Mouse (Mus musculus): ENCODE results near the gene Rpl7l1. TPM values are rescaled to one million over a fixed set of nuclear protein-coding genes. Genes with fewer than 3 reads are reported as not detected.
A peak's percentile ranks its signal among the peaks of the same experiment; 100 is the strongest.
"Not testable (repeated sequence)": the region's sequence is repeated elsewhere in the genome, so short reads cannot be mapped to it uniquely, and the experiment has no call there.

The Rpl7l1 gene
- polyA plus RNA-seq, 1 experiment from 2014 or later: 196 TPM

DNA sequence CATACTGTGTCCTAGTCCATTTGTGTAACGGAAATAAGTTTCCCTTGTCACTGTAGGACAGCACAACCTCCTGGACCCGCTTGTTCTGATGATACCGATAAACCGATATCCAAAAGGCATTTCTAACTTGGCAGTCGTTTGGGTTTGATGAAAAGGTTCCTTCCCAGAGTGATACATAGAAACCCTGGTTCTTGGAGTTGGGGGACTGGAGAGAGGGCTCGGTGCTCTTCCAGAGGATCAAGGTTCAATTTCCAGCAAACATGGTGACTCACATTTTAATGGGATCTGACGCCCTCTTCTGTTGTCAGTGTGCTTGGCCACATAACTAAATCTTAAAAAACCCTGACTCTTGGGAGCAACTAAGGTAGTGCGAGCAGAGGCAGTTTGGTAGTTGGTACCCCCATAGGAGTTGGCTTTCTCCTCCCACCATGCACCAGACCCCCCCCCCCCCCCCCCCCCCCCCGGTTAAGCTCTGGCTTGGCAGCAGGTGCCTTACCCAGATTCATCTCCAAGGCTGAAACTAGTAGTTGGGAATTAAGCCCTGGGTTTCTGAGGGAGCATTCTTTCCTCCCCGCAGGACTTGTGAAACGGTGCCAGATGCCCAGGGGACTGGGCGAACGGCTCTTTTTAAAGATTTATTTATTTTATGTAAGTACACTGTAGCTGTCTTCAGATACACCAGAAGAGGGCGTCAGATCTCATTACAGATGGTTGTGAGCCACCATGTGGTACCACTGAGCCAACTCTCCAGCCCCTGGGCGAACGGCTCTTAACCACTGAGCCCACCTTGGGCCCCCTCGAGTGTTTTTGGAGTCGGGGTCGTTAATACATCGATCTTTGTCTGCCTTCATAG is 9.0 kb downstream of the Rpl7l1 start:
- DNase-seq (ENCODE audit: low spot score): peak; percentile 39
- Histone ChIP-seq H3K4me2 (ENCODE audit: low read depth, severe bottlenecking) (peak overlapping the region; percentile 88), H3K4me1 (ENCODE audit: control insufficient read depth, insufficient read depth, low read length) (0 out of 2 replicates have a peak, but pooled peaks cover 6% of the 10 kb centered on the region), H3K4me3 (ENCODE audit: low read depth, low read length) (peak overlapping the region; percentile 85), H3K36me3 (ENCODE audit: control insufficient read depth, insufficient read depth, low read length) (peaks cover 19% of the 10 kb centered on the region), H3K9ac (ENCODE audit: low read length) (peak overlapping the region; percentile 79), H3K27me3 (ENCODE audit: control insufficient read depth, insufficient read depth, low read length) (no peaks in the 10 kb centered on the region), H3K9me3 (ENCODE audit: control insufficient read depth, low read length) (no peaks in the 10 kb centered on the region), H3K27ac (replicated peaks; ENCODE audit: low read depth, low read length) (no peak overlapping the region)
- ATAC-seq (ENCODE audit: insufficient number of reproducible peaks, low FRiP score, low TSS enrichment, low read depth): no peak
- WGBS: 11% methylated on average over 19 of the region's 20 CpGs

DNA sequence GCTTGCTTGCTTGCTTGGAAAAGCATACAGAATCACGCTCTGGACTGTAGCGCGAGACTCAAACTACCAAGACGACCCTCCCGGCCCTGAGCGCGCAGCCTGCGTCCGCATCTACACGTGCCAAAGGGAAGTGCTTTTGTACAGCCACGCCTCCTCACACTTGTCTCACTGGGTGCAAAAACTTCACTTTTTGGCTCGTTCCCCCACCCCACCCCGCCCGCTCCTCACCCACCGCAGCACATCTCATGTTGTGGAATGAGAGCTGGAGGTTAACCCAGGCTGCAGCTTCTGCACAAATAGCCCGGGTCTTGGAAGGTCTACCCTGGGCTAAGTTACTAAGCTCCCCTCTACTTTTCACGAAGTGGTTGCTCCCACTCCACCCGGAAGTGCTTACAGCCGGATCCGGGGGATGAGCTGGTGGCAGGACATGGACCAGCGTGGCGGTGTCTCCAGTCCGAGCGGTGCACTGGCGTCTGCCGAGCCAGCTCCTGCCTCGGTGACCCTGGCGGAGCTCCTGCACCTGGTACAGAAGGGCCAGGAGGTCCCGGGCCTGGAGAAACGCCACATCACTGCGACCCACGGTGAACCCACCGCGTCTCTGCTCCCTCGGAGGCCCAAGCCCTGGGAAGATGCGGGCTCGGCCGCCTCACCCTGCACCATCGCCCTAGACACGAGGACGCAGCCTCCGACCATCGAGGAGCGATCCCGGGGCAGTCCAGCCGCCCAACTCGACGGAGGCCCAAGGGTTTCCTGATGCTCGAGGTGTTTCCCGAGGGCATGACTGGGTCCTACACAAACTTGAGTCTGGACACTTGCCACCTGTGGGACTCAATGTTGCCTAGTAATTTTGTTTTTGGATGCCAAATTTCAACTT is 9.8 kb downstream of the Rpl7l1 start, which contains the start of gene 2310039H08Rik:
TSS of gene 2310039H08Rik (plus strand) at position 232 of the 874 bp plus-strand sequence.
- Histone ChIP-seq H3K27ac (replicated peaks; ENCODE audit: low read depth, low read length) (peak within 1 kb of the TSS; percentile 70), H3K9me3 (ENCODE audit: control insufficient read depth, low read length) (no peaks in the 10 kb centered on the region), H3K36me3 (ENCODE audit: control insufficient read depth, insufficient read depth, low read length) (peaks cover 12% of the 10 kb centered on the region), H3K9ac (ENCODE audit: low read length) (peak within 1 kb of the TSS; percentile 79), H3K4me1 (ENCODE audit: control insufficient read depth, insufficient read depth, low read length) (peaks cover 11% of the 10 kb centered on the region; the same call in 1 of the 2 replicates), H3K4me2 (ENCODE audit: low read depth, severe bottlenecking) (peak within 1 kb of the TSS; percentile 88), H3K4me3 (ENCODE audit: low read depth, low read length) (peak within 1 kb of the TSS; percentile 85), H3K27me3 (ENCODE audit: control insufficient read depth, insufficient read depth, low read length) (no peaks in the 10 kb centered on the region)
- ATAC-seq (ENCODE audit: insufficient number of reproducible peaks, low FRiP score, low TSS enrichment, low read depth) (peak; percentile 77), DNase-seq (ENCODE audit: low spot score) (peak; percentile 85)
- under 1% methylated on average over 50 of the region's 50 CpGs for WGBS

DNA sequence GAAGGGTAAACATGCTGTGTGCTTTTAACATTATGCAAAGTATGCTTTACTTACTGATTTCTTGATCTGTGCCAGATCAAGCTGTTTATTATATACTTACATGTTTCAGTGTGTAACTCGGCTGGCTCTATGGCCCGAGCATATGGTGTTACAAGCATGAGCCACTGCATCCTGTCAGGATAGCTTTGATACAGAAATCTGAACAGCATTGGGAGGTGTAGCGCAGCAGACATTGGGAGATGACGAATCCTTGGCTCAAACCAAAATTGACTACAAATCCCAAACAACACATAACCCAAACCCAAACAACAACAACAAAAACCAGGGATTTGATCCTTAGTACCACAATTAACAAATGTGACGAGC is 10.5 kb downstream of the Rpl7l1 start:
- H3K4me3 ChIP-seq (ENCODE audit: low read depth, low read length): peak overlapping the region; percentile 85
- DNase-seq (ENCODE audit: low spot score) (no peak), ATAC-seq (ENCODE audit: insufficient number of reproducible peaks, low FRiP score, low TSS enrichment, low read depth) (no peak)
- H3K4me2 ChIP-seq (ENCODE audit: low read depth, severe bottlenecking): peak overlapping the region; percentile 88
- WGBS: 12% methylated on average over 5 of the region's 5 CpGs
- H3K4me1 ChIP-seq (ENCODE audit: control insufficient read depth, insufficient read depth, low read length): peaks cover 11% of the 10 kb centered on the region; the same call in 1 of the 2 replicates
- H3K9ac ChIP-seq (ENCODE audit: low read length): peak overlapping the region; percentile 41; the same call in 1 of the 2 replicates
- no peak overlapping the region for H3K27ac ChIP-seq (replicated peaks; ENCODE audit: low read depth, low read length)
- H3K36me3 ChIP-seq (ENCODE audit: control insufficient read depth, insufficient read depth, low read length): peaks cover 8% of the 10 kb centered on the region
- H3K9me3 ChIP-seq (ENCODE audit: control insufficient read depth, low read length): no peaks in the 10 kb centered on the region
- H3K27me3 ChIP-seq (ENCODE audit: control insufficient read depth, insufficient read depth, low read length): no peaks in the 10 kb centered on the region

DNA sequence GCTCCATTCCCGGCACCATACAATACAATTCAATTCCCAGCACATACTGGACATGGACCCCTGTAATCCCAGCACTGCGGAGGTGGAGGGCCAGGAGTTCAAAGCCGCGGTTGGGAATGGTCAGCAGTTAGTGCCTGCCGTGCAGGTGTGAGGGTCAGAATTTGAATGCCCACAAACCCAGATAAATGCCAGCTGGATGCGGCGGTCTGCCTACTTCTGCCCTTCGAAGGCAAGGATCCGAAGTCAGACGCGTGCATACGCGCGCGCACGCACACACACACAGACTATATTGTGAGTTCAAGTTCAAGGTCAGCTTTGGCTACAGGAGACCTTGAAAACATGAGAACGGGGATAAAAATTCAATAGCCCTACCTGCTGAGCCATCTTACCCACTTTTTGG is 10.9 kb downstream of the Rpl7l1 start:
- WGBS: 64% methylated on average over 17 of the region's 17 CpGs
- DNase-seq (ENCODE audit: low spot score) (no peak), ATAC-seq (ENCODE audit: insufficient number of reproducible peaks, low FRiP score, low TSS enrichment, low read depth) (no peak)
- no peak overlapping the region for H3K9ac ChIP-seq (ENCODE audit: low read length)
- peak overlapping the region; percentile 85 for H3K4me3 ChIP-seq (ENCODE audit: low read depth, low read length)
- H3K9me3 ChIP-seq (ENCODE audit: control insufficient read depth, low read length): no peaks in the 10 kb centered on the region
- H3K4me2 ChIP-seq (ENCODE audit: low read depth, severe bottlenecking): peak overlapping the region; percentile 88
- H3K27ac ChIP-seq (replicated peaks; ENCODE audit: low read depth, low read length): no peak overlapping the region
- H3K27me3 ChIP-seq (ENCODE audit: control insufficient read depth, insufficient read depth, low read length): no peaks in the 10 kb centered on the region
- H3K4me1 ChIP-seq (ENCODE audit: control insufficient read depth, insufficient read depth, low read length): peaks cover 11% of the 10 kb centered on the region; the same call in 1 of the 2 replicates
- peaks cover 8% of the 10 kb centered on the region for H3K36me3 ChIP-seq (ENCODE audit: control insufficient read depth, insufficient read depth, low read length)

DNA sequence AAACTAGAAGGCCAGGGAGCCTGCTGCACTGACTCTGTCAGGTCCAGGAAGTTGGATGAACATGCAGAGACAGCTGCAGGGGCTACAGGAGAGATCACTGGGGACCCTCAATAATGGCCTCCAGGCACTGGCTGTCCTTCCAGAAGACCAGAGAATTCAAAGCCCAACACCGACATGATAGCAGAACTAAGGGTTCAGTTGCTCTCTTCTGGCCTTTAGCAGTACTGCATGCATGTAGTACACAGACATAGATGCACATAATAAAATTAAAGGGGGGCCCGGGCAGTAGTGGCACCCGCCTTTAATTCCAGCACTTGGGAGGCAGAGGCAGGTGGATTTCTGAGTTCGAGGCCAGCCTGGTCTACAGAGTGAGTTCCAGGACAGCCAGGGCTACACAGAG is 11.4 kb downstream of the Rpl7l1 start:
- H3K27me3 ChIP-seq (ENCODE audit: control insufficient read depth, insufficient read depth, low read length): no peaks in the 10 kb centered on the region
- peaks cover 11% of the 10 kb centered on the region; the same call in 1 of the 2 replicates for H3K4me1 ChIP-seq (ENCODE audit: control insufficient read depth, insufficient read depth, low read length)
- ATAC-seq (ENCODE audit: insufficient number of reproducible peaks, low FRiP score, low TSS enrichment, low read depth): no peak
- H3K4me2 ChIP-seq (ENCODE audit: low read depth, severe bottlenecking): no peak overlapping the region
- peaks cover 4% of the 10 kb centered on the region for H3K36me3 ChIP-seq (ENCODE audit: control insufficient read depth, insufficient read depth, low read length)
- 77% methylated on average over 4 of the region's 4 CpGs for WGBS
- H3K9ac ChIP-seq (ENCODE audit: low read length): no peak overlapping the region
- no peak for DNase-seq (ENCODE audit: low spot score)
- H3K27ac ChIP-seq (replicated peaks; ENCODE audit: low read depth, low read length): no peak overlapping the region
- no peak overlapping the region for H3K4me3 ChIP-seq (ENCODE audit: low read depth, low read length)
- no peaks in the 10 kb centered on the region for H3K9me3 ChIP-seq (ENCODE audit: control insufficient read depth, low read length)

DNA sequence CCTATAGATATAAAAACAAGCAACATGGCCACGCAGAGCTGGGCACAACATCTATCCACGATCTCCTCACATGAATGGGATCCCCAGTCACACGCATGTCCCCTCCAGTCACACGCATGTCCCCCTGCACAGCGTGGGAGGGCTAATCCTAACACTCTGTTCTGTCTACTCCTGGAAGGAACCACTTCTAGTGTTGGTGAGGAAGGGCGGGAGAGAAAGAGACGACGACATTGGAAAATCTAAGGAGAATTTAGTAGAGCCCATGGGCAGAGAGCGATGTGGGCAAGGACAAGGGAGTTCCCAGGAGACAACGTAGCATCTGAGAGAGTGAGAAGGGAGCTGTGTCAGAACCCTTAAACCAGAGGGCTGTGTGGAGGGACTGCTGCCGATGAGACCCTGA is 11.9 kb downstream of the Rpl7l1 start:
- no peak overlapping the region for H3K9ac ChIP-seq (ENCODE audit: low read length)
- H3K9me3 ChIP-seq (ENCODE audit: control insufficient read depth, low read length): no peaks in the 10 kb centered on the region
- H3K36me3 ChIP-seq (ENCODE audit: control insufficient read depth, insufficient read depth, low read length): 0 out of 2 replicates have a peak, but pooled peaks cover 2% of the 10 kb centered on the region
- no peak overlapping the region for H3K27ac ChIP-seq (replicated peaks; ENCODE audit: low read depth, low read length)
- no peaks in the 10 kb centered on the region for H3K27me3 ChIP-seq (ENCODE audit: control insufficient read depth, insufficient read depth, low read length)
- no peak overlapping the region for H3K4me2 ChIP-seq (ENCODE audit: low read depth, severe bottlenecking)
- DNase-seq (ENCODE audit: low spot score) (no peak), ATAC-seq (ENCODE audit: insufficient number of reproducible peaks, low FRiP score, low TSS enrichment, low read depth) (no peak)
- peaks cover 11% of the 10 kb centered on the region; the same call in 1 of the 2 replicates for H3K4me1 ChIP-seq (ENCODE audit: control insufficient read depth, insufficient read depth, low read length)
- WGBS: 92% methylated on average over 11 of the region's 11 CpGs
- H3K4me3 ChIP-seq (ENCODE audit: low read depth, low read length): no peak overlapping the region

DNA sequence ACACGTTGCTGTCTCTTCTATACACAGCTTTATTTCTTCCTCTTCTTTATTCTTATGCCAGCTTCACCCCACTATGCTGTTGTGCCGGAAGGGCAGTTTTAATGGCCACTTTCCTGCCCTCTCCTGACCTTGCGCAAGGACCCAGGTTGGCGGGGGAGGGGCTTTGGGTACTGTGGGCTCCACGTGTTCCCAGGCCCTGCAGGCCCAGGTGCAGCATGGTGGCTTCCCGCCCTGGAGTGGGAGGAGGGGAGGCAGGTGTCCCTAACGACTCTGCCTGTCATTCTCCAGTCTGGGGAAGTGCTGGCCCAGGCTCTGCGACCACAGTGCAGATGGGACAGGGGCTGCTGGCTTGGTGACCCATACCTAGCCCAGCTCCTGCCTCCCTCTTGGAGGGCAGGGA is 14.6 kb downstream of the Rpl7l1 start:
- 37% methylated on average over 8 of the region's 8 CpGs for WGBS
- Histone ChIP-seq H3K9me3 (ENCODE audit: control insufficient read depth, low read length) (no peaks in the 10 kb centered on the region), H3K4me2 (ENCODE audit: low read depth, severe bottlenecking) (no peak overlapping the region), H3K4me1 (ENCODE audit: control insufficient read depth, insufficient read depth, low read length) (peaks cover 11% of the 10 kb centered on the region; the same call in 1 of the 2 replicates), H3K36me3 (ENCODE audit: control insufficient read depth, insufficient read depth, low read length) (no peaks in the 10 kb centered on the region), H3K9ac (ENCODE audit: low read length) (peak overlapping the region; percentile 30; the same call in 1 of the 2 replicates), H3K27me3 (ENCODE audit: control insufficient read depth, insufficient read depth, low read length) (no peaks in the 10 kb centered on the region), H3K4me3 (ENCODE audit: low read depth, low read length) (no peak overlapping the region), H3K27ac (replicated peaks; ENCODE audit: low read depth, low read length) (no peak overlapping the region)
- DNase-seq (ENCODE audit: low spot score) (peak; percentile 36), ATAC-seq (ENCODE audit: insufficient number of reproducible peaks, low FRiP score, low TSS enrichment, low read depth) (no peak)

DNA sequence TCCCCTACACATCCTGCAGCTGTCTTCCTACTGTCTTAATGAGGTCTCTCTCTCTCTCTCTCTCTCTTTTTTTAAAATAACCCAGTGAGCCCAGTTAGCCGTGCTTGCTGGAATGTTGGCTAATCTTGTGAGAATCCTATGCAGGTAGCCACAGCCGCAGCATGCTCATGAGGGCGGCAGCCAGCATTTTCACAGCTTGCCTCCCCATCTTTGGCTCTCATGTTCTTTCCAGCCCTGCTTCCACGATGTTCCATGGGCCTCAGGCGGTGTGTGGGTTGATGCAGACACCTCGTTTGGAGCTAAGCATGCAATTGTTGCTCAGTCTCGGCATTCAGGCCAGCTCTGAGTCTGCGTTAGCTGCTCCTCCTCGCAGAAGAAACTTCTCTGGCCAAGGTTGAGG is 17.6 kb downstream of the Rpl7l1 start:
- not testable (repeated sequence) for H3K9ac ChIP-seq (ENCODE audit: low read length); H3K4me2 ChIP-seq (ENCODE audit: low read depth, severe bottlenecking); H3K27me3 ChIP-seq (ENCODE audit: control insufficient read depth, insufficient read depth, low read length); H3K36me3 ChIP-seq (ENCODE audit: control insufficient read depth, insufficient read depth, low read length); H3K4me1 ChIP-seq (ENCODE audit: control insufficient read depth, insufficient read depth, low read length); DNase-seq (ENCODE audit: low spot score); H3K4me3 ChIP-seq (ENCODE audit: low read depth, low read length); H3K27ac ChIP-seq (replicated peaks; ENCODE audit: low read depth, low read length); ATAC-seq (ENCODE audit: insufficient number of reproducible peaks, low FRiP score, low TSS enrichment, low read depth); H3K9me3 ChIP-seq (ENCODE audit: control insufficient read depth, low read length)
- 66% methylated on average over 8 of the region's 9 CpGs for WGBS
